In the genomic region with DNA sequence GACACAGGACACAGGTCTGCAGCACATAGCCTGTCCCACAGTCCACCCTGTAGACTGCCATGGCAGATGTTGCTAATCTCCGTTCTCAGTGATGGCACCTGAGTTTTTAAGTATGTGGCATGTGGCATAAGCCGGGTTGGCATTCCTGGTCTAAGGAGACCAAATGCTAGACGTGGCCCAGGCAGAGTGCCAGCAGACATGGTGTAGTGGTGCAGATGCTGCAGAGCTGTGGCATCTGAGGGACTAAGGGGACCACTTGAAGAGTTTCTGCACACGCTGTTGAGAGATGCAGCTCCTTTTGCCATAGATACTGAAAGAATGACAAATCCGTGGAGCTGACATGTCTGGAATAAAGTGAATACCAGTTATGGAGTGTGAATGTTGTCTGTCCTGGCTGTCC, we compare ENCODE assay signal across 26 mouse cellular contexts. TPM values are rescaled to one million over a fixed set of nuclear protein-coding genes. Genes with fewer than 3 reads are reported as not detected.
DNase-seq lines count a peak whose midpoint lies in the region; TF ChIP-seq lines count a peak whose summit lies in the region.
"Had no signal": no experiment of that assay in that cellular context is flagged by ENCODE, and none has a peak within 500 bp of the region (broad histone marks: within the 10 kb centered on the region; RNA-seq: fewer than 3 reads in every experiment).

No protein-coding gene starts in this region.

- no peak for TF ChIP-seq EP300 in heart, adult 2 months (IDR thresholded peaks at IDR 0.05; ENCODE audit: insufficient read depth, low read depth, low read length)

- no peak for TF ChIP-seq CTCF in heart, adult 2 months (IDR thresholded peaks at IDR 0.05)

- WGBS in heart, adult 2 months, result 78% methylated on average over 5 of the region's 5 CpGs

- no peaks in the 10 kb centered on the region for H3K27me3 ChIP-seq in heart, adult 2 months (ENCODE audit: control insufficient read depth, insufficient read depth, low read length)
- H3K27me3 ChIP-seq: embryonic facial prominence, embryonic 12.5 days; Patski had no signal

- intact Hi-C loops in heart, adult 2 months (cut with DNase I), result no loop called here

- H3K9ac ChIP-seq in heart, adult 2 months (ENCODE audit: low read depth, low read length), result no peak overlapping the region
- H3K9ac ChIP-seq: embryonic facial prominence, embryonic 12.5 days; forebrain, embryonic 13.5 days; forebrain, embryonic 15.5 days; forebrain, postnatal 0 days had no signal

- H3K4me3 ChIP-seq in heart, adult 2 months, result no peak overlapping the region
- H3K4me3 ChIP-seq: embryonic facial prominence, embryonic 10.5 days; embryonic facial prominence, embryonic 12.5 days; forebrain, embryonic 13.5 days; forebrain, embryonic 15.5 days had no signal

- no peak overlapping the region for H3K27ac ChIP-seq in heart, adult 2 months
- H3K27ac ChIP-seq: embryonic facial prominence, embryonic 10.5 days; embryonic facial prominence, embryonic 12.5 days; forebrain, embryonic 13.5 days; forebrain, embryonic 15.5 days had no signal

- no peak for TF ChIP-seq POLR2A in heart, adult 2 months (IDR thresholded peaks at IDR 0.05; ENCODE audit: insufficient read depth, low read depth, low read length)

- H3K4me1 ChIP-seq in heart, adult 2 months (ENCODE audit: control insufficient read depth, insufficient read depth, low read length), result peaks cover 1% of the 10 kb centered on the region; the same call in 1 of the 2 replicates

- no peaks in the 10 kb centered on the region for H3K36me3 ChIP-seq in heart, adult 2 months (ENCODE audit: control insufficient read depth, insufficient read depth, low read length)

- H3K79me2 ChIP-seq in heart, adult 2 months (replicated peaks; ENCODE audit: control insufficient read depth, insufficient read depth, low read length), result peaks cover 2% of the 10 kb centered on the region; the same call in 1 of the 2 replicates

- DNase-seq in heart, adult 11 months, result peak; percentile 89
- no peak for DNase-seq in heart, adult 2 months
- peak; percentile 53 for DNase-seq in testis, postnatal 10 days (ENCODE audit: low spot score)
- DNase-seq in testis, postnatal 14 days (ENCODE audit: low spot score), result no peak
- DNase-seq in spleen, postnatal 10 days (ENCODE audit: low spot score in 2 of 2), result no peak
- DNase-seq: adrenal gland, adult 8-10 months; adrenal gland, postnatal 14 days; adrenal gland, postnatal 36 days; cerebellum, adult 11-12 months; cerebellum, adult 2 months; cerebellum, adult 9-10 months; cerebellum, postnatal 14 days; forebrain, postnatal 0 days had no signal

RNA-seq across cellular contexts. Expression of gene Fam32a, which starts 3.1 kb away (rescaled TPM):
- total RNA-seq in heart, adult 2 months (2021), result 10 to 100 TPM; 21.4 to 23.2 TPM
- polyA plus RNA-seq in heart, adult 2 months (2012; rRNA removed), result 21.2 and 29.9 TPM in 2 replicates

RNA-seq across cellular contexts. Expression of gene Gm11034, which starts 9.2 kb away (rescaled TPM):
- total RNA-seq in heart, adult 2 months (2021), result not detected
- not detected in 2 replicates for polyA plus RNA-seq in heart, adult 2 months (2012; rRNA removed)
- total RNA-seq: adrenal gland, adult 18-20 months; adrenal gland, adult 8-10 months; adrenal gland, postnatal 14 days; adrenal gland, postnatal 36 days; ES-E14; forebrain, postnatal 0 days; MEL had no signal
- polyA plus RNA-seq: activated CD4-positive, CD25-positive, alpha-beta regulatory T cell, adult 4 months; C2C12; cerebellum, adult 2 months; cortical plate, adult 2 months; embryonic facial prominence, embryonic 10.5 days; embryonic facial prominence, embryonic 12.5 days; embryonic facial prominence, embryonic 14.5 days; forebrain, embryonic 11.5 days; forebrain, embryonic 13.5 days; forebrain, embryonic 15.5 days; forebrain, postnatal 0 days; Patski had no signal

RNA-seq across cellular contexts. Expression of gene Cib3, which starts 10.0 kb away (rescaled TPM):
- 1 to 10 TPM in 1 of 2 experiments, under 1 TPM in 1; 0.66 to 1.5 TPM for total RNA-seq in heart, adult 2 months (2021)
- 1.1 TPM in 2 replicates for polyA plus RNA-seq in heart, adult 2 months (2012; rRNA removed)
- total RNA-seq: adrenal gland, adult 18-20 months; adrenal gland, postnatal 14 days; MEL had no signal
- polyA plus RNA-seq: C2C12; cerebellum, adult 2 months; cortical plate, adult 2 months; embryonic facial prominence, embryonic 10.5 days; embryonic facial prominence, embryonic 12.5 days; embryonic facial prominence, embryonic 14.5 days; forebrain, embryonic 11.5 days; forebrain, embryonic 13.5 days; forebrain, embryonic 15.5 days; forebrain, postnatal 0 days; Patski had no signal

RNA-seq across cellular contexts. Expression of gene Ap1m1, which starts 17.2 kb away (rescaled TPM):
- total RNA-seq in heart, adult 2 months (2021), result 10 to 100 TPM; 44.6 to 48.8 TPM
- polyA plus RNA-seq in heart, adult 2 months (2012; rRNA removed), result 74.3 and 77.0 TPM in 2 replicates

RNA-seq across cellular contexts. Expression of gene Hsh2d, which starts 33.2 kb away (rescaled TPM):
- total RNA-seq in heart, adult 2 months (2021), result not detected
- polyA plus RNA-seq in heart, adult 2 months (2012; rRNA removed), result 0.18 and 0.55 TPM in 2 replicates
- total RNA-seq: adrenal gland, adult 18-20 months; adrenal gland, postnatal 14 days; adrenal gland, postnatal 36 days; forebrain, postnatal 0 days had no signal
- polyA plus RNA-seq: embryonic facial prominence, embryonic 10.5 days; embryonic facial prominence, embryonic 12.5 days; forebrain, embryonic 11.5 days; forebrain, embryonic 13.5 days; forebrain, embryonic 15.5 days; forebrain, postnatal 0 days had no signal

Comparison
In these comparisons a context has a peak if more than half of its experiments do, and no peak if none do; other contexts are left out.
1. DNase-seq: peak in heart, adult 11 months (single experiment) and testis, postnatal 10 days (single experiment); none in heart, adult 2 months (0 of 2), testis, postnatal 14 days (single experiment) and spleen, postnatal 10 days (0 of 2).